Comparison of ENCODE assay signal across 7 mouse cellular contexts in the genomic region with DNA sequence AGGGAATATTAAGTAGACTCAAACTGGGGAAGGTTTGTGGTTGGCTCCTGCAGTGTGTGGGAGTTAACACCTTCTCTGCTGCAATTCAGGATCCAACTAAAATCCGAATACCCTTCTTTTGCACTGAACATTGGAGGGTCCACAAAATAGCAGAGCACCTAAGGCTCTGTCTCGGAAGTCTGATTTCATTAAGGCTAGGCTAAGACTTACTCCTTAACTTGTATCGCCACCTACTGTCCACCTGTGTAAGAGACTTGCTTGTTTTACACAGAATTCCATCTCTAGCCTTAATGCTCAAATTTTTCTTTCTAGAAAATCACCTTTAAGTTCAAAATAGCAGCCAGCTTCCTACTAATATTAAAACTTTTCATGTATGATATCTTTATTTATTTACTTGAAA.
DNase-seq lines count a peak whose midpoint lies in the region; ATAC-seq and TF ChIP-seq lines count a peak whose summit lies in the region.

No protein-coding gene starts in this region.

- H3K36me3 ChIP-seq in embryonic facial prominence, embryonic 12.5 days: no peaks in the 10 kb centered on the region
- no peaks in the 10 kb centered on the region for H3K36me3 ChIP-seq in midbrain, embryonic 14.5 days (ENCODE audit: control insufficient read depth, insufficient read depth, low read length)

- peak overlapping the region; percentile 3; the same call in 1 of the 2 replicates for H3K27ac ChIP-seq in left cerebral cortex, adult 2 months
- no peak overlapping the region for H3K27ac ChIP-seq in embryonic facial prominence, embryonic 12.5 days
- no peak overlapping the region for H3K27ac ChIP-seq in midbrain, embryonic 14.5 days (replicated peaks; ENCODE audit: low read depth, low read length)

- H3K27me3 ChIP-seq in embryonic facial prominence, embryonic 12.5 days: no peaks in the 10 kb centered on the region
- H3K27me3 ChIP-seq in midbrain, embryonic 14.5 days (ENCODE audit: control insufficient read depth, insufficient read depth, low read length): no peaks in the 10 kb centered on the region

- no peak for DNase-seq in left cerebral cortex, adult 2 months (ENCODE audit: extremely low spot score in 1 of 2, low spot score in 2 of 2)
- DNase-seq in left cerebral cortex, adult 11 months (ENCODE audit: low spot score): no peak
- DNase-seq in R1 (ENCODE audit: low read depth, low spot score): peak; percentile 28
- peak; percentile 87 for DNase-seq in midbrain, embryonic 14.5 days
- DNase-seq in testis, postnatal 14 days (ENCODE audit: low spot score): no peak

- intact Hi-C loops in left cerebral cortex, adult 2 months (cut with DNase I): loop anchor here (5.0 to 10.0 kb wide), 2 partner anchors 391 to 978 kb away; no protein-coding TSS in a partner anchor

- 17% methylated on average over 3 of the region's 3 CpGs for whole genome bisulfite sequencing in embryonic facial prominence, embryonic 12.5 days
- WGBS in midbrain, embryonic 14.5 days: 16% methylated on average over 3 of the region's 3 CpGs

- H3K9ac ChIP-seq in embryonic facial prominence, embryonic 12.5 days: no peak overlapping the region
- H3K9ac ChIP-seq in midbrain, embryonic 14.5 days (replicated peaks; ENCODE audit: low read length): no peak overlapping the region

- H3K9me3 ChIP-seq in embryonic facial prominence, embryonic 12.5 days: no peaks in the 10 kb centered on the region
- no peaks in the 10 kb centered on the region for H3K9me3 ChIP-seq in midbrain, embryonic 14.5 days (ENCODE audit: control insufficient read depth, low read length)

- no peaks in the 10 kb centered on the region for H3K4me1 ChIP-seq in embryonic facial prominence, embryonic 12.5 days
- H3K4me1 ChIP-seq in midbrain, embryonic 14.5 days (ENCODE audit: control insufficient read depth, insufficient read depth, low read length): no peaks in the 10 kb centered on the region

- H3K4me2 ChIP-seq in embryonic facial prominence, embryonic 12.5 days (replicated peaks): no peak overlapping the region
- no peak overlapping the region for H3K4me2 ChIP-seq in midbrain, embryonic 14.5 days (ENCODE audit: low read length)

- H3K4me3 ChIP-seq in left cerebral cortex, adult 2 months: no peak overlapping the region
- H3K4me3 ChIP-seq in embryonic facial prominence, embryonic 12.5 days: no peak overlapping the region
- H3K4me3 ChIP-seq in midbrain, embryonic 14.5 days (replicated peaks; ENCODE audit: low read depth, low read length): no peak overlapping the region

- peak; percentile 73 for TF ChIP-seq CTCF in left cerebral cortex, adult 2 months (IDR thresholded peaks at IDR 0.05)

- 0 out of 2 replicates have a peak, but pooled peaks have one; percentile 67 for ATAC-seq in embryonic facial prominence, embryonic 12.5 days (ENCODE audit: insufficient number of reproducible peaks, insufficient read depth, low FRiP score, low TSS enrichment)
- ATAC-seq in midbrain, embryonic 14.5 days (ENCODE audit: low FRiP score, low TSS enrichment): peak; percentile 64; the same call in 1 of the 2 replicates
- ATAC-seq in inflammation-experienced regulatory T-cells, adult 6 months: no peak

Comparison
In these comparisons a context has a peak if more than half of its experiments do, and no peak if none do; other contexts are left out.
1. DNase-seq: peak in R1 (single experiment) and midbrain, embryonic 14.5 days (single experiment); none in left cerebral cortex, adult 2 months (0 of 2), left cerebral cortex, adult 11 months (single experiment) and testis, postnatal 14 days (single experiment).